Mouse (Mus musculus) CD4-positive, CD25-positive, alpha-beta regulatory T cell, adult 9 weeks (primary cell): ENCODE data around the gene Rgs7. TPM values are rescaled to one million over a fixed set of nuclear protein-coding genes. Genes with fewer than 3 reads are reported as not detected.

Experiments
- polyA plus RNA-seq: library from polyadenylated mRNA; unstranded; fragments of 100-300 nt; shearing (Covaris generic); gene quantifications from one replicate; pipeline ENCODE4 v1.2.1, GENCODE M21; 2017

Gene Rgs7
- not detected for polyA plus RNA-seq

GRCm38 (mm10) chr1:175491861-175492682, at the start of gene Rgs7:
TSS of gene Rgs7 (minus strand) at chr1:175492500.

Other genes starting within 250 kb of the Rgs7 start
- gene Kmo, start 127.9 kb upstream of the Rgs7 start, polyA plus RNA-seq: 0.84 TPM
- gene Fh1, start 133.1 kb upstream of the Rgs7 start, polyA plus RNA-seq: 91.2 TPM
- gene Opn3, start 200.3 kb upstream of the Rgs7 start, polyA plus RNA-seq: not detected
- gene Chml, start 200.4 kb upstream of the Rgs7 start, polyA plus RNA-seq: 0.43 TPM
- not detected for gene Wdr64, start 206.1 kb upstream of the Rgs7 start, polyA plus RNA-seq